Comparison of ENCODE assay signal across 8 mouse cellular contexts in genomic region chr11:35979266-35979732, GRCm38 (mm10). TPM values are rescaled to one million over a fixed set of nuclear protein-coding genes. Genes with fewer than 3 reads are reported as not detected.
DNase-seq lines count a peak whose midpoint lies in the region; ATAC-seq and TF ChIP-seq lines count a peak whose summit lies in the region.

No protein-coding gene starts in this region.

- peak; percentile 19 for DNase-seq in lung, embryonic 14.5 days
- no peak for DNase-seq in lung, postnatal 4 days
- DNase-seq in kidney, postnatal 25 days, result peak; percentile 52 to 68
- no peak for DNase-seq in thymus, adult 2 months
- no peak for DNase-seq in cerebellum, postnatal 14 days
- no peak for DNase-seq in thymus, postnatal 36 days

- WGBS in lung, embryonic 14.5 days, result 1% methylated on average over 12 of the region's 12 CpGs
- under 1% methylated on average over 12 of the region's 12 CpGs for WGBS in forebrain, embryonic 13.5 days
- under 1% methylated on average over 11 of the region's 12 CpGs for WGBS in neural tube, embryonic 15.5 days
- 13% methylated on average over 12 of the region's 12 CpGs for WGBS in thymus, adult 2 months

- peak overlapping the region; percentile 63; the same call in 1 of the 2 replicates for H3K27ac ChIP-seq in lung, embryonic 14.5 days (ENCODE audit: low read depth)
- H3K27ac ChIP-seq in forebrain, embryonic 13.5 days, result no peak overlapping the region; the same call in 1 of the 2 replicates
- no peak overlapping the region; the same call in 1 of the 2 replicates for H3K27ac ChIP-seq in neural tube, embryonic 15.5 days (replicated peaks)
- H3K27ac ChIP-seq in thymus, adult 2 months (ENCODE audit: control insufficient read depth, insufficient read depth, low read length), result no peak overlapping the region

- no peak for TF ChIP-seq POLR2A in thymus, adult 2 months (IDR thresholded peaks at IDR 0.05; ENCODE audit: control insufficient read depth, extremely low read depth, insufficient read depth, low read length, poor library complexity)

- peaks cover 28% of the 10 kb centered on the region for H3K27me3 ChIP-seq in lung, embryonic 14.5 days (ENCODE audit: insufficient read depth, low read length)
- 0 out of 2 replicates have a peak, but pooled peaks cover 11% of the 10 kb centered on the region for H3K27me3 ChIP-seq in forebrain, embryonic 13.5 days
- no peaks in the 10 kb centered on the region for H3K27me3 ChIP-seq in neural tube, embryonic 15.5 days (replicated peaks)
- H3K27me3 ChIP-seq in thymus, adult 2 months (ENCODE audit: control insufficient read depth, insufficient read depth, low read length), result peaks cover 13% of the 10 kb centered on the region

- TF ChIP-seq CTCF in lung, embryonic 14.5 days (IDR thresholded peaks at IDR 0.05; ENCODE audit: low read depth), result no peak
- TF ChIP-seq CTCF in thymus, adult 2 months (IDR thresholded peaks at IDR 0.05; ENCODE audit: borderline replicate concordance, control insufficient read depth, extremely low read depth, insufficient read depth, low read length, poor library complexity), result no peak

- H3K36me3 ChIP-seq in lung, embryonic 14.5 days (ENCODE audit: insufficient read depth), result no peaks in the 10 kb centered on the region
- H3K36me3 ChIP-seq in forebrain, embryonic 13.5 days (ENCODE audit: poor library complexity, severe bottlenecking), result no peaks in the 10 kb centered on the region
- H3K36me3 ChIP-seq in neural tube, embryonic 15.5 days, result no peaks in the 10 kb centered on the region
- no peaks in the 10 kb centered on the region for H3K36me3 ChIP-seq in thymus, adult 2 months (ENCODE audit: control insufficient read depth, insufficient read depth, low read length)

- peak overlapping the region; percentile 70 for H3K9ac ChIP-seq in lung, embryonic 14.5 days
- peak overlapping the region; percentile 89 for H3K9ac ChIP-seq in forebrain, embryonic 13.5 days
- H3K9ac ChIP-seq in neural tube, embryonic 15.5 days (replicated peaks), result peak overlapping the region; percentile 69

- H3K4me2 ChIP-seq in lung, embryonic 14.5 days, result peak overlapping the region; percentile 82
- peak overlapping the region; percentile 82 for H3K4me2 ChIP-seq in forebrain, embryonic 13.5 days
- H3K4me2 ChIP-seq in neural tube, embryonic 15.5 days, result peak overlapping the region; percentile 91

- no peaks in the 10 kb centered on the region for H3K4me1 ChIP-seq in lung, embryonic 14.5 days (ENCODE audit: insufficient read depth)
- H3K4me1 ChIP-seq in forebrain, embryonic 13.5 days, result peaks cover 51% of the 10 kb centered on the region
- peaks cover 25% of the 10 kb centered on the region for H3K4me1 ChIP-seq in neural tube, embryonic 15.5 days
- peaks cover 6% of the 10 kb centered on the region; the same call in 1 of the 2 replicates for H3K4me1 ChIP-seq in thymus, adult 2 months (replicated peaks; ENCODE audit: control insufficient read depth, insufficient read depth, low read length)

- H3K9me3 ChIP-seq in lung, embryonic 14.5 days (ENCODE audit: low read depth, low read length), result no peaks in the 10 kb centered on the region
- no peaks in the 10 kb centered on the region for H3K9me3 ChIP-seq in forebrain, embryonic 13.5 days (replicated peaks)
- H3K9me3 ChIP-seq in neural tube, embryonic 15.5 days (replicated peaks), result no peaks in the 10 kb centered on the region

- peak overlapping the region; percentile 69 for H3K4me3 ChIP-seq in lung, embryonic 14.5 days (ENCODE audit: low read depth, low read length)
- H3K4me3 ChIP-seq in forebrain, embryonic 13.5 days, result peak overlapping the region; percentile 81
- H3K4me3 ChIP-seq in neural tube, embryonic 15.5 days (replicated peaks), result peak overlapping the region; percentile 71
- H3K4me3 ChIP-seq in thymus, adult 2 months (ENCODE audit: control insufficient read depth, insufficient read depth, low read length), result no peak overlapping the region

- no peak; the same call in 1 of the 2 replicates for ATAC-seq in lung, embryonic 14.5 days (ENCODE audit: insufficient read depth)
- 0 out of 2 replicates have a peak, but pooled peaks have one; percentile 5 for ATAC-seq in forebrain, embryonic 13.5 days
- ATAC-seq in neural tube, embryonic 15.5 days (ENCODE audit: low FRiP score), result no peak

RNA-seq across cellular contexts. Expression of gene Wwc1, which starts 1.0 kb away (rescaled TPM):
- polyA plus RNA-seq in lung, embryonic 14.5 days (2014; fragmentation: Nextera tagmentation; extraction: Ambion mirVana), result 17.0 and 17.4 TPM in 2 replicates
- 8.6 and 8.8 TPM in 2 replicates for polyA plus RNA-seq in forebrain, embryonic 13.5 days (2015; fragmentation: Nextera tagmentation; extraction: Ambion mirVana)
- 4.6 and 7.0 TPM in 2 replicates for polyA plus RNA-seq in neural tube, embryonic 15.5 days (2015; fragmentation: Nextera tagmentation; extraction: Ambion mirVana)
- polyA plus RNA-seq in thymus, adult 2 months (2012; rRNA removed), result 2.2 and 3.5 TPM in 2 replicates

Comparison
In these comparisons a context has a peak if more than half of its experiments do, and no peak if none do; other contexts are left out.
1. DNase-seq: peak in lung, embryonic 14.5 days (single experiment) and kidney, postnatal 25 days (2 of 2); none in lung, postnatal 4 days (0 of 2), thymus, adult 2 months (single experiment), cerebellum, postnatal 14 days (0 of 2) and thymus, postnatal 36 days (0 of 2).
2. Peak in every context shown above with its lines, with median percentiles within 50 percentile points of each other: H3K4me2 ChIP-seq and H3K9ac ChIP-seq.